Mouse (Mus musculus) frontal cortex, postnatal 36 days (tissue): Measurements from ENCODE around the gene Pex14.

Experiments
- DNase-seq, 2 experiments: peaks; one replicate each; pipeline ENCODE4 v3.0.0; 2022; ENCODE audit warnings: low spot score in 2 of 2

The Pex14 gene

GRCm38 (mm10) chr4:149057470-149057869, 42.2 kb downstream of the Pex14 start:
- DNase-seq: no peak

GRCm38 (mm10) chr4:149056957-149057356, 42.7 kb downstream of the Pex14 start:
- DNase-seq: no peak

- no peak for DNase-seq
Measured at GRCm38 (mm10) chr4:149055847-149056246, 43.8 kb downstream of the Pex14 start.

GRCm38 (mm10) chr4:149049351-149050159, 50.1 kb downstream of the Pex14 start:
- DNase-seq: peak in 1 of 2 experiments; percentile 6

GRCm38 (mm10) chr4:149048625-149049228, 50.9 kb downstream of the Pex14 start:
- no peak for DNase-seq

- DNase-seq: no peak
Measured at GRCm38 (mm10) chr4:149047360-149047759, 52.3 kb downstream of the Pex14 start.

GRCm38 (mm10) chr4:149045885-149046284, 53.8 kb downstream of the Pex14 start:
- no peak for DNase-seq

- no peak for DNase-seq
Measured at GRCm38 (mm10) chr4:149040289-149040688, 59.4 kb downstream of the Pex14 start.

GRCm38 (mm10) chr4:149037706-149038105, 62.0 kb downstream of the Pex14 start:
- DNase-seq: no peak

- DNase-seq: no peak
Measured at GRCm38 (mm10) chr4:149036592-149036991, 63.1 kb downstream of the Pex14 start.

- DNase-seq: no peak
Measured at GRCm38 (mm10) chr4:149031507-149031906, 68.2 kb downstream of the Pex14 start.

GRCm38 (mm10) chr4:149027571-149027970, 72.1 kb downstream of the Pex14 start:
- no peak for DNase-seq

- peak in 1 of 2 experiments; percentile 12 for DNase-seq
Measured at GRCm38 (mm10) chr4:149025242-149025641, 74.4 kb downstream of the Pex14 start.

- no peak for DNase-seq
Measured at GRCm38 (mm10) chr4:149021021-149021420, 78.7 kb downstream of the Pex14 start.

GRCm38 (mm10) chr4:149019456-149019855, 80.2 kb downstream of the Pex14 start:
- no peak for DNase-seq

- DNase-seq: no peak
Measured at GRCm38 (mm10) chr4:149006756-149007155, 92.9 kb downstream of the Pex14 start.

GRCm38 (mm10) chr4:149006107-149006506, 93.6 kb downstream of the Pex14 start:
- no peak for DNase-seq

GRCm38 (mm10) chr4:149002441-149003093, 97.1 kb downstream of the Pex14 start:
- DNase-seq: no peak

- DNase-seq: no peak
Measured at GRCm38 (mm10) chr4:149001515-149001914, 98.2 kb downstream of the Pex14 start.

- no peak for DNase-seq
Measured at GRCm38 (mm10) chr4:149000746-149001145, 98.9 kb downstream of the Pex14 start.

- DNase-seq: no peak
Measured at GRCm38 (mm10) chr4:148993948-148994347, 105.7 kb downstream of the Pex14 start.

- no peak for DNase-seq
Measured at GRCm38 (mm10) chr4:148990038-148990437, 109.6 kb downstream of the Pex14 start.
